Mouse (Mus musculus): ENCODE results near the gene Olfr267. TPM values are rescaled to one million over a fixed set of nuclear protein-coding genes. Genes with fewer than 3 reads are reported as not detected.

The Olfr267 gene
- polyA plus RNA-seq (2016; fragmentation: Nextera tagmentation; extraction: Ambion mirVana) = 0.15 TPM in 1 of 2 replicates, not detected in the other

- H3K36me3 ChIP-seq = no peaks in the 10 kb centered on the region
Measured at GRCm38 (mm10) chr4:58787616-58788015, at the start of gene Olfr267. Olfr267 (minus strand) TSS chr4:58787716.

DNA sequence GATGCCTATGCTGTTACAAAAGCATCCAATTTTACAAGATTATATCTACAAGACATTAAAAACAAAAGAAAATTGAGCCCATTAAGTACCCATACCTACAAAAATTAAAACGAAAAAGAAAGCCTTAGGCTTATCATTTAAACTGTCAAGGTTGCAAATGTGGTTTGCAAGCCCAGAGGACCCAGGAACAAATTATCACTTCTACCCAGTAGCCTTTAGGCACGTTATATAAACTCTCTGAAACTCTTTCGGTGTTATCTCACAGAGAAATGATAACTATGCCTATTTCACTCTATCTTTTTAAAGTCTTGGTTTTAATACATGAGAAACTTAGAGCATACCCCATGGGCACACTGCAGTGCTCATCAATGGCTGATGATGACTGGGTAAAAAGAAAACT is 45.4 kb upstream of the Olfr267 start:
- Histone ChIP-seq H3K4me2 (no peak overlapping the region), H3K27ac (no peak overlapping the region), H3K4me1 (replicated peaks) (no peaks in the 10 kb centered on the region), H3K9ac (replicated peaks) (no peak overlapping the region), H3K27me3 (no peaks in the 10 kb centered on the region), H3K36me3 (peaks cover 56% of the 10 kb centered on the region), H3K4me3 (replicated peaks) (no peak overlapping the region), H3K9me3 (no peaks in the 10 kb centered on the region)
- ATAC-seq (ENCODE audit: insufficient number of reproducible peaks, insufficient read depth, low FRiP score, low TSS enrichment, low read depth) = no peak
- WGBS = 87% methylated on average over 3 of the region's 3 CpGs

More at GRCm38 (mm10) chr4:58787616-58788015, at the start of gene Olfr267:
- no peak within 1 kb of the TSS for H3K9ac ChIP-seq (replicated peaks)
- ATAC-seq (ENCODE audit: insufficient number of reproducible peaks, insufficient read depth, low FRiP score, low TSS enrichment, low read depth) = no peak
- H3K4me1 ChIP-seq (replicated peaks) = no peaks in the 10 kb centered on the region
- no peak within 1 kb of the TSS for H3K27ac ChIP-seq
- no peak within 1 kb of the TSS for H3K4me2 ChIP-seq
- H3K27me3 ChIP-seq = no peaks in the 10 kb centered on the region
- H3K9me3 ChIP-seq = no peaks in the 10 kb centered on the region
- H3K4me3 ChIP-seq (replicated peaks) = no peak within 1 kb of the TSS

GRCm38 (mm10) chr4:58825921-58826320 is 38.4 kb upstream of the Olfr267 start:
- H3K27me3 ChIP-seq = no peaks in the 10 kb centered on the region
- ATAC-seq (ENCODE audit: insufficient number of reproducible peaks, insufficient read depth, low FRiP score, low TSS enrichment, low read depth) = no peak
- H3K9me3 ChIP-seq = no peaks in the 10 kb centered on the region
- H3K27ac ChIP-seq = no peak overlapping the region
- H3K4me3 ChIP-seq (replicated peaks) = no peak overlapping the region
- no peak overlapping the region for H3K4me2 ChIP-seq
- no peak overlapping the region for H3K9ac ChIP-seq (replicated peaks)
- H3K4me1 ChIP-seq (replicated peaks) = no peaks in the 10 kb centered on the region
- 90% methylated on average over 4 of the region's 4 CpGs for WGBS
- H3K36me3 ChIP-seq = peaks cover 56% of the 10 kb centered on the region

GRCm38 (mm10) chr4:58786659-58787058 is 857 bp downstream of the Olfr267 start:
- Histone ChIP-seq H3K36me3 (no peaks in the 10 kb centered on the region), H3K9ac (replicated peaks) (no peak overlapping the region), H3K4me3 (replicated peaks) (no peak overlapping the region), H3K4me2 (no peak overlapping the region), H3K27ac (no peak overlapping the region), H3K27me3 (no peaks in the 10 kb centered on the region), H3K9me3 (no peaks in the 10 kb centered on the region), H3K4me1 (replicated peaks) (no peaks in the 10 kb centered on the region)
- no peak for ATAC-seq (ENCODE audit: insufficient number of reproducible peaks, insufficient read depth, low FRiP score, low TSS enrichment, low read depth)
- 86% methylated on average over 3 of the region's 3 CpGs for WGBS

- Histone ChIP-seq H3K36me3 (no peaks in the 10 kb centered on the region), H3K9ac (replicated peaks) (no peak overlapping the region), H3K4me2 (no peak overlapping the region), H3K9me3 (no peaks in the 10 kb centered on the region), H3K27me3 (no peaks in the 10 kb centered on the region), H3K27ac (no peak overlapping the region), H3K4me3 (replicated peaks) (no peak overlapping the region), H3K4me1 (replicated peaks) (no peaks in the 10 kb centered on the region)
- WGBS = 82% methylated on average over 3 of the region's 3 CpGs
- no peak for ATAC-seq (ENCODE audit: insufficient number of reproducible peaks, insufficient read depth, low FRiP score, low TSS enrichment, low read depth)
Measured at GRCm38 (mm10) chr4:58763417-58763816, 24.1 kb downstream of the Olfr267 start.

- Histone ChIP-seq H3K27ac (no peak overlapping the region), H3K9ac (replicated peaks) (no peak overlapping the region), H3K27me3 (no peaks in the 10 kb centered on the region), H3K36me3 (no peaks in the 10 kb centered on the region), H3K9me3 (no peaks in the 10 kb centered on the region), H3K4me3 (replicated peaks) (no peak overlapping the region), H3K4me1 (replicated peaks) (peaks cover 13% of the 10 kb centered on the region), H3K4me2 (peak overlapping the region; percentile 30)
- ATAC-seq (ENCODE audit: insufficient number of reproducible peaks, insufficient read depth, low FRiP score, low TSS enrichment, low read depth) = no peak
- WGBS = 56% methylated on average over 2 of the region's 2 CpGs
Measured at GRCm38 (mm10) chr4:58749510-58749909, 38.0 kb downstream of the Olfr267 start.

- peak overlapping the region; percentile 87 for H3K27ac ChIP-seq
- H3K4me1 ChIP-seq (replicated peaks) = peaks cover 13% of the 10 kb centered on the region
- H3K4me3 ChIP-seq (replicated peaks) = no peak overlapping the region
- H3K9ac ChIP-seq (replicated peaks) = no peak overlapping the region
- peak overlapping the region; percentile 30 for H3K4me2 ChIP-seq
- no peaks in the 10 kb centered on the region for H3K36me3 ChIP-seq
- 32% methylated on average over 10 of the region's 10 CpGs for WGBS
- no peak for ATAC-seq (ENCODE audit: insufficient number of reproducible peaks, insufficient read depth, low FRiP score, low TSS enrichment, low read depth)
- H3K9me3 ChIP-seq = no peaks in the 10 kb centered on the region
- H3K27me3 ChIP-seq = no peaks in the 10 kb centered on the region
Measured at GRCm38 (mm10) chr4:58749101-58749500, 38.4 kb downstream of the Olfr267 start.

DNA sequence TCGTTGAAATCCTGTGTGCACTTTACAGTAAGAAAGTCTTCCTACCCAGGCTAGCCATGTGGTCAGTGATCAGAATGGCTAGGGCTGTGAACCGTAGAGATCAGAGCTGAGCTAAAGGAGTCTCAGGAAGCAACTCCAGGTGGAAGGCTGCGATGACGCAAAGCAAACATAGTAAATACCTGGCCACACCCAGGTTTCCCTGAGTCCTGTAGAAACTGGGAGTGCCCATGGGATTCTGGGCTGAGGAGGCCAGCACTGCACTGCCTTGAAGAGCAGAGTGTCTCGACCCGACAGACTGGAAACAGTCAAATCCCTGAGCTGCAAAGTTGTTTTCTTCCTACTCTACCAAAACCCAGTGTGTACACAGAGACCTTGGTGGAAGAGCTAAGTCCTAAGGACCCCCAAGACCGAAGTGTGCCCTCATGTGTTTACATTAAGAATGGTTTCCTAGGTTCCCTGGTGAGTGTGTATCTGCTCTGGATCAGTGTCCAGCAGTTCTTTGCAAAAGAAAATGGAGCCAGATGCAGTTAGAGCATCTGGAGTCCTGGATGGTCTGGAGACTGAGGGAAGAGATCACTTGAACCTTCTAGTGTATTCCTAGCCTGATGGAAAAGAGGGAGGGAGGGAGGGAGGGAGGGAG is 41.8 kb downstream of the Olfr267 start:
- H3K9me3 ChIP-seq = no peaks in the 10 kb centered on the region
- H3K4me2 ChIP-seq = no peak overlapping the region
- H3K27me3 ChIP-seq = no peaks in the 10 kb centered on the region
- 82% methylated on average over 7 of the region's 7 CpGs for WGBS
- H3K4me1 ChIP-seq (replicated peaks) = peaks cover 13% of the 10 kb centered on the region
- H3K36me3 ChIP-seq = no peaks in the 10 kb centered on the region
- H3K4me3 ChIP-seq (replicated peaks) = no peak overlapping the region
- H3K27ac ChIP-seq = peak overlapping the region; percentile 17; the same call in 1 of the 2 replicates
- no peak overlapping the region for H3K9ac ChIP-seq (replicated peaks)
- no peak for ATAC-seq (ENCODE audit: insufficient number of reproducible peaks, insufficient read depth, low FRiP score, low TSS enrichment, low read depth)

DNA sequence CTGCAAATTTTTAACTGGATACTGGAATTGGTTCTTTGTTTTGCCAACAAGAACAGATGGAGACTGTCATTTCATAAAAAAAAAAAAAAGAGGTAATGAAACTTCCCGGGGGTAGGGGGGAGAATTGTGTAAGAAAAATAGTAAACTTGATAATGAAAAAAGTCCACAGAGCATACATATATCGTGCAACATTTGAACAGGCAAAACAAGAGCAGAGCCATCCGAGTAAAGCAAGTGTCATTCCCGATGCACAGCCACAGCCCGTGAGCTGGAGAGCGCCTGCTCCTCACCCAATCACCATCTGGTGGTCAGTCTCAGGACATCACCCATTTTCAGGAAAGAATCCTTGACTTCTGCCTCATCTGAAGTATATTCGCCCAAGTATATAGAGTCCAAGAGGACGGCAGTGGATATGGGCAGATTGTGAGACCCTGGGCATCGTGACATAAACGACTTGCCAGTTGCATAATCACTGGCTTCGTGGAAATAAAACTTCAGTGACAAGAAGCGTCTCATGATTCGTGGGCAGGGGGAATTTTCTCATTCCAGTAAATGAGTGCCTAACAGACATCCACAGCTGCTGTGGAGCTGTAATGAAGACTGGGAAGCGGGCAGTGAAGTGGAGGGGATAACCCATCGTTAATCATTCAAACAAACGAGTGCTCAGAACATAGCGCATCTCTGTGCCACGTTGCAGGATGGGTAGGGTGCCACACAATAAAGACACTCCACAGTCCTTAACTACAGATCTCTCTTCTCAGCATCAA is 50.5 kb downstream of the Olfr267 start:
- 0 out of 2 replicates have a peak overlapping the region, but pooled peaks have one; percentile 27 for H3K9ac ChIP-seq (replicated peaks)
- H3K36me3 ChIP-seq = no peaks in the 10 kb centered on the region
- H3K4me3 ChIP-seq (replicated peaks) = no peak overlapping the region
- H3K27ac ChIP-seq = no peak overlapping the region
- H3K4me1 ChIP-seq (replicated peaks) = peaks cover 4% of the 10 kb centered on the region; the same call in 1 of the 2 replicates
- no peak for ATAC-seq (ENCODE audit: insufficient number of reproducible peaks, insufficient read depth, low FRiP score, low TSS enrichment, low read depth)
- no peaks in the 10 kb centered on the region for H3K27me3 ChIP-seq
- 75% methylated on average over 18 of the region's 18 CpGs for WGBS
- no peaks in the 10 kb centered on the region for H3K9me3 ChIP-seq
- H3K4me2 ChIP-seq = no peak overlapping the region
